Mouse (Mus musculus): ENCODE measurements at regions not wholly inside any gene's neighbourhood (a gene's known extent, or its start where the extent isn't known, plus 50 kb on each side); places are given as distances from the start of the nearest gene placed in this dataset.

DNA sequence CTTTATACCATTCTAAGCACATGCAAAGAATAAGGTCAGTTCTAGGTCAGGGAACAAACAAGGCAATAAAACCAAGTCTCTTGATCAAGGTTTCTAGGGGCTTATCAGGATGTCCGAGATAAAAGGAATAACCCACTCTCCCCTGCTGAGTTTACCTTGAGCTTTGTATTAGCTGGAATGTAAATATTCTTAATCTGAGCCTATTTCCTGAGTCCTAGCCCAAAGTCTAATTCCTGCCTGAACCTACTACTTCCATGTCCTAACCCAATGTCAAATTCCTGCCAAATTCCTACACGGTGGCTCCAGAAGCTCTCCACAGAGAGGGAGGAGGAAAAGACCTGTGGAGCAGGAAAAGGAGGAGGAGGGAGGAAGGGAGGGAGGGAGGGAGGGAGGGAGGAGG lies 169.6 kb upstream of the Jarid2 start:
- 41% methylated on average over 2 of the region's 2 CpGs for WGBS (ENCODE audit: insufficient replicate concordance)
- Histone ChIP-seq H3K27ac (no peak overlapping the region), H3K4me2 (no peak overlapping the region), H3K4me3 (replicated peaks) (no peak overlapping the region), H3K4me1 (replicated peaks) (no peaks in the 10 kb centered on the region), H3K9ac (no peak overlapping the region), H3K36me3 (no peaks in the 10 kb centered on the region), H3K9me3 (replicated peaks) (no peaks in the 10 kb centered on the region), H3K27me3 (no peaks in the 10 kb centered on the region)
- ATAC-seq (ENCODE audit: low read depth): no peak
- DNase-seq: no peak

DNA sequence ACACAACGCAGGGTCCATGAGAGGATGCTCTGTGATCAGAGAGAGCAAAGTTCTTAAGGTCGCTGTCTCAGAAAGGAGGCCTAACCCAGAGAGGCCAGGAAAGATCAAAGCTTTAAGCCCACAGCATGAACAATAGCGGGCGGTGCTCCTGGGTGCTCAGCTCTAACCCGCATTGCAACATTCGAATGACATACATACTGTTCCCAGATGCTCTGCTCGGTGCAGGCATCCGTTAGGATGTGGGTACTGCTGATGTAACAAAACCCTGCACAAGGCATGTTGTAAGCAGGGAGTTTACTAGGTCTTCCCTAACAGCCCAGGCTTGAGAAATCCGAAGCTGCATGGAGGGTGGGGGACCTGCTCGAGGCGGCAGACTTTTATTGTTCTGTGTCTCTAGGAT lies 164.6 kb upstream of the Jarid2 start:
- no peak for DNase-seq
- H3K27me3 ChIP-seq: no peaks in the 10 kb centered on the region

GRCm38 (mm10) chr13:44567696-44568095 lies 161.6 kb upstream of the Jarid2 start:
- no peaks in the 10 kb centered on the region for H3K4me1 ChIP-seq (replicated peaks)
- no peak overlapping the region for H3K4me3 ChIP-seq (replicated peaks)
- H3K9ac ChIP-seq: no peak overlapping the region
- H3K9me3 ChIP-seq (replicated peaks): no peaks in the 10 kb centered on the region
- H3K4me2 ChIP-seq: no peak overlapping the region
- no peaks in the 10 kb centered on the region for H3K36me3 ChIP-seq
- ATAC-seq (ENCODE audit: low read depth) (no peak), DNase-seq (no peak)
- no peaks in the 10 kb centered on the region for H3K27me3 ChIP-seq
- no peak overlapping the region for H3K27ac ChIP-seq
- 56% methylated on average over 2 of the region's 2 CpGs for WGBS (ENCODE audit: insufficient replicate concordance)

More for the DNA sequence above, 164.6 kb upstream of the Jarid2 start:
- Histone ChIP-seq H3K27ac (no peak overlapping the region), H3K9me3 (replicated peaks) (no peaks in the 10 kb centered on the region), H3K4me3 (replicated peaks) (no peak overlapping the region), H3K9ac (no peak overlapping the region), H3K4me2 (no peak overlapping the region), H3K36me3 (no peaks in the 10 kb centered on the region), H3K4me1 (replicated peaks) (no peaks in the 10 kb centered on the region)
- WGBS (ENCODE audit: insufficient replicate concordance): 57% methylated on average over 11 of the region's 11 CpGs
- no peak; the same call in 1 of the 2 replicates for ATAC-seq (ENCODE audit: low read depth)

DNA sequence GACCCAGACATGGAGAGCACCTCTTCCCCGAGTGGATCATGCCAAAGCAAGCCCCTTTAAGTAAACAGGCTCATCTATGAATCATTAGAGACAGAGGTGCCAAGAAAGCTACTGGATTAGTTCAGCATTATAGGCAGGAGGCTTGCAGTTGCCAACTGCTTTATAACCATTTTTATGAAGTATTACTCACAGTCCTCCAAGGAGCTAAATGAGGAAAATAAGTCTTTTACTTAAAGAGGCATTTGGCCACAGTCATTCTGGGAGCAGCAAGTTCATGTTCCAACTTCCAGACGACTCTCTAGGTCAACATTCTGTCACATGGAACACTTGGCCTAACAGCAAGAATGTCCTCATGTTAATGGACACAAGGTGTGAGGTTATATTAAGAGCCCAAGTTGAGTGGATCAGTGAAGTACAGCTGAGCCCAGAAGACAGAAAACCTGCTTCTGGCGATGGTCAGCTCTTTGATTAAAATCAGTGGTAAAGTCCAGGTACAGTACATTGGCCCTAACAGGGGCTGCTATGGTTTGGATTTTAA lies 160.0 kb upstream of the Jarid2 start:
- Histone ChIP-seq H3K9me3 (replicated peaks) (no peaks in the 10 kb centered on the region), H3K4me2 (no peak overlapping the region), H3K9ac (no peak overlapping the region), H3K4me1 (replicated peaks) (no peaks in the 10 kb centered on the region), H3K4me3 (replicated peaks) (no peak overlapping the region), H3K27me3 (no peaks in the 10 kb centered on the region), H3K27ac (no peak overlapping the region), H3K36me3 (no peaks in the 10 kb centered on the region)
- ATAC-seq (ENCODE audit: low read depth): no peak
- DNase-seq: no peak
- 60% methylated on average over 3 of the region's 3 CpGs for WGBS (ENCODE audit: insufficient replicate concordance)

- no peak overlapping the region for H3K27ac ChIP-seq
- no peak overlapping the region for H3K9ac ChIP-seq
- WGBS (ENCODE audit: insufficient replicate concordance): 8% methylated on average over 7 of the region's 7 CpGs
- no peak overlapping the region for H3K4me2 ChIP-seq
- DNase-seq: no peak
- ATAC-seq (ENCODE audit: low read depth): no peak
- no peaks in the 10 kb centered on the region for H3K36me3 ChIP-seq
- no peak overlapping the region for H3K4me3 ChIP-seq (replicated peaks)
- no peaks in the 10 kb centered on the region for H3K27me3 ChIP-seq
- H3K9me3 ChIP-seq (replicated peaks): no peaks in the 10 kb centered on the region
- no peaks in the 10 kb centered on the region for H3K4me1 ChIP-seq (replicated peaks)
Observed at GRCm38 (mm10) chr13:44573463-44573862, 155.8 kb upstream of the Jarid2 start.

GRCm38 (mm10) chr13:44579215-44579614 lies 150.1 kb upstream of the Jarid2 start:
- H3K4me2 ChIP-seq: no peak overlapping the region
- H3K9ac ChIP-seq: no peak overlapping the region
- H3K4me1 ChIP-seq (replicated peaks): peaks cover 15% of the 10 kb centered on the region
- H3K27me3 ChIP-seq: peaks cover 3% of the 10 kb centered on the region; the same call in 1 of the 2 replicates
- no peaks in the 10 kb centered on the region for H3K9me3 ChIP-seq (replicated peaks)
- WGBS (ENCODE audit: insufficient replicate concordance): 54% methylated on average over 5 of the region's 5 CpGs
- DNase-seq: no peak
- H3K4me3 ChIP-seq (replicated peaks): no peak overlapping the region
- no peak for ATAC-seq (ENCODE audit: low read depth)
- no peak overlapping the region for H3K27ac ChIP-seq
- no peaks in the 10 kb centered on the region for H3K36me3 ChIP-seq

GRCm38 (mm10) chr13:44580156-44580736 lies 149.0 kb upstream of the Jarid2 start:
- Histone ChIP-seq H3K4me2 (no peak overlapping the region), H3K27me3 (peaks cover 3% of the 10 kb centered on the region; the same call in 1 of the 2 replicates), H3K4me1 (replicated peaks) (peaks cover 15% of the 10 kb centered on the region), H3K4me3 (replicated peaks) (no peak overlapping the region), H3K27ac (no peak overlapping the region), H3K36me3 (no peaks in the 10 kb centered on the region), H3K9me3 (replicated peaks) (no peaks in the 10 kb centered on the region), H3K9ac (no peak overlapping the region)
- DNase-seq (no peak), ATAC-seq (ENCODE audit: low read depth) (no peak)
- 41% methylated on average over 15 of the region's 15 CpGs for WGBS (ENCODE audit: insufficient replicate concordance)

DNA sequence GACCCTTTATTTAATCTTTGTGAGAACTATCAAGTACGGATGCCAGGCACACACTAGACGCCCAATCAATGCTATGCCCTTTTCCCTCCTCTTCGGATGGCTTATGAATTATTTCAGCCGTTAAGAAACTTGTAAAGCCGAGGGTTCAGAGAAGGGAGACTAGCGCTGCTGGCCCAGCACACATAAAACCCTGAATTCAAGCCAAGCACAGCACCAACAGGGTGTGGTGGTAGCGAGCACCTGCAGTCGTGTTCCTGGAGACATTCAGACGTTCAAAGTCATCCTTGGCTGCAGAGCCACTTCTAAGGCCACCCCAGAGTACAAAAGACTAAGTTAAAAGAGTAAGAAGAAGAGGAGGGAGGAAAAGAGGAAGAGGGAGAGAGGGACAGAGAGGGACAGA lies 148.5 kb upstream of the Jarid2 start:
- no peak for ATAC-seq (ENCODE audit: low read depth)
- 36% methylated on average over 9 of the region's 9 CpGs for WGBS (ENCODE audit: insufficient replicate concordance)
- no peak for DNase-seq
- H3K27ac ChIP-seq: no peak overlapping the region
- H3K9ac ChIP-seq: no peak overlapping the region
- H3K9me3 ChIP-seq (replicated peaks): no peaks in the 10 kb centered on the region
- H3K4me3 ChIP-seq (replicated peaks): no peak overlapping the region
- no peak overlapping the region for H3K4me2 ChIP-seq
- no peaks in the 10 kb centered on the region for H3K36me3 ChIP-seq
- H3K4me1 ChIP-seq (replicated peaks): peaks cover 15% of the 10 kb centered on the region
- peaks cover 3% of the 10 kb centered on the region; the same call in 1 of the 2 replicates for H3K27me3 ChIP-seq

DNA sequence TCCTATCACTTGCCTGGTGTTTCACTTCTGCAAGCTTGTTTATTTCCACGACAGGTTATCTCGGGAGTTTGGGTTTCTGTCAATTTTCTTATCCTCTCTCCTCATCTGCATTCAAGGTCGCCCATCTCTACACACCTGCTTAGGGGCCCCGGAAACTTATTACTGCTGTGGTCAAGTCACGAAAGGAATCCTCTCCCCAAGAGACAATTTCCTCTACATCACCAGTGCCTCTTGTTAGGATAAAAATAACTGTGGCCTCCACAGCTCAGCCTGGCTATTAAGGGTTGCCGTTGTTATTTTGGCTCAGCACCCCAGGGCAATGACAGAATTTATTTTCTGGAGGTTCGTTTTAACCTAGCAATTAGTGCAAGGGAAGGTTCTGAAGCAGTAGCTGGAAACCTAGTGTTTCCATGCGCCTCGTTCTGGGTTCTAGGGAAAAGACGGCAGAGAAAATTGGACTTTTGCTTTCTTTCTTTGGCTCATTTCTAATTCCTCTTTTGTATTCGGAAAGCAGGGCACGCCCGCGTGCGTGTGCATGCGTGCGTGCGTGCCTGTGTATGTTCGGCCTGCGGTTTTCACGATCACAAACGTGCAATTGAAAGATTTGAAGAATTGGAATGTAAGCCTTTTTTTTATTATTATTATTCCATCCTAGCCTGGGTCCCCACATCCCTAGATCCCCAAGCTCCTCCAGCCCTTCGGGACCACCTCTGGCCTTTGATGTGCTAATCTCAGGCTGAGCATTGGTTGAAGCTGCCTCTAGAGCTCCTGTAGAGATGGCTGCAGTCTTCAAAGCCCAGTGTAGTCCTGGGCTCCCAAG lies 147.1 kb upstream of the Jarid2 start:
- WGBS (ENCODE audit: insufficient replicate concordance): 17% methylated on average over 23 of the region's 23 CpGs
- Histone ChIP-seq H3K9me3 (replicated peaks) (no peaks in the 10 kb centered on the region), H3K9ac (no peak overlapping the region), H3K4me3 (replicated peaks) (no peak overlapping the region), H3K4me2 (peak overlapping the region; percentile 14; the same call in 1 of the 2 replicates), H3K27me3 (peaks cover 3% of the 10 kb centered on the region; the same call in 1 of the 2 replicates), H3K4me1 (replicated peaks) (peaks cover 15% of the 10 kb centered on the region), H3K36me3 (no peaks in the 10 kb centered on the region), H3K27ac (no peak overlapping the region)
- no peak for DNase-seq
- ATAC-seq (ENCODE audit: low read depth): no peak

DNA sequence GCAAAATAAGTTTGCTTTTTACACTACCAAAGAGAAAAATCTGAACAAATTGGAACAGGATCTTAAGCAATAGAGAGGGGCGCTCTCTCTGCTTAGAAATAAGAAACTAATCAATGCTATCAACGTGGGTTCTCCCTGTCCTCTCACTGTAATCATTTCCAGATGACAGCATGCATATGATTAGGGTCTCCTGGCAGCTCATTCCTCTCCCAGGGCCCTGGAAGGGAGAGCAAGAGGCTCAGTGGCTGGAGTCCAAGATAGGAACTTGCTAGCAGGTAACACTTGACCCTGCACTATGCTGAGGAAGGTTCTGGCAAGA lies 146.5 kb upstream of the Jarid2 start:
- Histone ChIP-seq H3K4me3 (replicated peaks) (no peak overlapping the region), H3K27me3 (peaks cover 3% of the 10 kb centered on the region; the same call in 1 of the 2 replicates), H3K4me2 (no peak overlapping the region), H3K9me3 (replicated peaks) (no peaks in the 10 kb centered on the region), H3K9ac (no peak overlapping the region), H3K36me3 (no peaks in the 10 kb centered on the region), H3K4me1 (replicated peaks) (peaks cover 15% of the 10 kb centered on the region), H3K27ac (no peak overlapping the region)
- ATAC-seq (ENCODE audit: low read depth) (no peak), DNase-seq (no peak)
- WGBS (ENCODE audit: insufficient replicate concordance): 33% methylated on average over 2 of the region's 2 CpGs

DNA sequence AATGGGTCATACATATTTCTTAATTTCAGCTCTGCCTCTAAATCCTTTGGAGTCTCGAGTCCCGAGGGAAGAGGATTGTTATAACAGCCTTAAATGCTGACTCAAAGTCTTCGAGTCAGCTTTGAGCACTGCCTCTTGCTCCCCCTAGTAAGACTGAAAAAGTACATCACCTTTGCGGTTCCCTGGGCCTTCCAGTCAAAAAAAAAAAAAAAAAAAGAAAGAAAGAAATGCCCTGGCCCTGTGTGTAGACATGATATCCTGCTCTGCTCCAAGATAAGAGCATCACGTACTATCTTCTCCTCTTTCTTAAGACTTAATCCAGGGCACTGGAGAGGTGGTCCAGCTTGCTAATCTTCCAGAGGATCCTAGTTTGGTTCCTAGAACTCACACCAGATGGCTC lies 145.7 kb upstream of the Jarid2 start:
- peaks cover 3% of the 10 kb centered on the region; the same call in 1 of the 2 replicates for H3K27me3 ChIP-seq
- H3K9me3 ChIP-seq (replicated peaks): no peaks in the 10 kb centered on the region
- H3K36me3 ChIP-seq: no peaks in the 10 kb centered on the region
- H3K4me1 ChIP-seq (replicated peaks): peaks cover 15% of the 10 kb centered on the region
- no peak overlapping the region for H3K4me2 ChIP-seq
- no peak overlapping the region for H3K4me3 ChIP-seq (replicated peaks)
- no peak overlapping the region for H3K9ac ChIP-seq
- DNase-seq: no peak
- 46% methylated on average over 5 of the region's 5 CpGs for WGBS (ENCODE audit: insufficient replicate concordance)
- ATAC-seq (ENCODE audit: low read depth): no peak
- no peak overlapping the region for H3K27ac ChIP-seq
